18 mouse cellular contexts compared by ENCODE assay signal in the genomic region with DNA sequence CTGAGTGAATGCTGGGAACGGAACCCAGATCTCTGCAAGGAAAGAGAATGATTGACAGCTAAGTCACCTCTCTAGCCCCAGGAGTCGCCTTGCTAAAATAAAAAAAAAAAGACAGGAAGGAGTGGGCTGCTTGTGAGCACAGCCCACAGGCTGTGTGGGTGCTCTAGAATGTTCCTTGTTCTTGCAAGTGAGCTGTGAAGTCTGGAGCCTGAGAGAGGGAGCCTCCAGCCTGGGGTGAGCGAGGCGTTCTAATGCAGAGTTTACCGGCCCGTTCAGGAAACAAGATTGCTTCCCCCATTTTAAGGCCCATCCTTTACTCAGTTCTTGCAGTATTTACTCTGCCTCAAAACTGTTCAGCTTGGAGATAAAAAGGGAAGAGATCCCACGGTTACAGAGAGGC. TPM values are rescaled to one million over a fixed set of nuclear protein-coding genes. Genes with fewer than 3 reads are reported as not detected.
DNase-seq lines count a peak whose midpoint lies in the region; ATAC-seq lines count a peak whose summit lies in the region.
"Had no signal": no experiment of that assay in that cellular context is flagged by ENCODE, and none has a peak within 500 bp of the region (broad histone marks: within the 10 kb centered on the region; RNA-seq: fewer than 3 reads in every experiment).

No protein-coding gene starts in this region.

- 74% methylated on average over 7 of the region's 7 CpGs for WGBS in heart, embryonic 10.5 days
- WGBS in hindbrain, embryonic 10.5 days, result 81% methylated on average over 7 of the region's 7 CpGs

- no peaks in the 10 kb centered on the region for H3K27me3 ChIP-seq in heart, embryonic 10.5 days (ENCODE audit: insufficient read depth, poor library complexity, severe bottlenecking)
- H3K27me3 ChIP-seq in hindbrain, embryonic 10.5 days (ENCODE audit: insufficient read depth, poor library complexity, severe bottlenecking), result no peaks in the 10 kb centered on the region
- H3K27me3 ChIP-seq: CH12.LX; embryonic facial prominence, embryonic 12.5 days; forebrain, embryonic 15.5 days; heart, embryonic 13.5 days had no signal

- DNase-seq in heart, embryonic 10.5 days (ENCODE audit: low spot score), result peak; percentile 47
- no peak for DNase-seq in heart, postnatal 10 days
- peak; percentile 15 for DNase-seq in CD4-positive helper T cell, adult 2 months (ENCODE audit: low read depth, low spot score)
- DNase-seq in naive thymus-derived CD4-positive, alpha-beta T cell, adult 2 months (ENCODE audit: low read depth), result peak; percentile 12
- no peak for DNase-seq in hindbrain, embryonic 10.5 days (ENCODE audit: low spot score)
- no peak for DNase-seq in left cerebral cortex, adult 18-20 months (ENCODE audit: low spot score in 2 of 2)
- DNase-seq: adrenal gland, adult 2 months; adrenal gland, postnatal 25 days; cerebellum, adult 11 months; cerebellum, adult 8-10 months; cerebellum, postnatal 14 days; gastrocnemius, postnatal 10 days had no signal

- no peak overlapping the region for H3K27ac ChIP-seq in heart, embryonic 10.5 days
- no peak overlapping the region for H3K27ac ChIP-seq in hindbrain, embryonic 10.5 days
- H3K27ac ChIP-seq: embryonic facial prominence, embryonic 12.5 days; forebrain, embryonic 15.5 days; heart, embryonic 13.5 days; hindbrain, embryonic 14.5 days had no signal

- peak; percentile 25; the same call in 1 of the 2 replicates for ATAC-seq in common myeloid progenitor, adult 5-6 weeks (replicated peaks; ENCODE audit: low read depth, poor library complexity, severe bottlenecking)
- ATAC-seq: forebrain, embryonic 15.5 days had no signal

- H3K9me3 ChIP-seq in heart, embryonic 10.5 days, result no peaks in the 10 kb centered on the region
- H3K9me3 ChIP-seq in hindbrain, embryonic 10.5 days, result no peaks in the 10 kb centered on the region
- H3K9me3 ChIP-seq: embryonic facial prominence, embryonic 12.5 days; forebrain, embryonic 15.5 days; heart, embryonic 13.5 days had no signal

- H3K36me3 ChIP-seq in heart, embryonic 10.5 days, result no peaks in the 10 kb centered on the region
- no peaks in the 10 kb centered on the region for H3K36me3 ChIP-seq in hindbrain, embryonic 10.5 days
- H3K36me3 ChIP-seq: embryonic facial prominence, embryonic 12.5 days; forebrain, embryonic 15.5 days; heart, embryonic 13.5 days had no signal

- intact Hi-C loops in heart, postnatal 10 days (cut with DNase I), result no loop called here

- no peak overlapping the region for H3K4me3 ChIP-seq in heart, embryonic 10.5 days
- no peak overlapping the region for H3K4me3 ChIP-seq in hindbrain, embryonic 10.5 days
- H3K4me3 ChIP-seq: embryonic facial prominence, embryonic 12.5 days; forebrain, embryonic 15.5 days; heart, embryonic 13.5 days had no signal

- H3K4me1 ChIP-seq in heart, embryonic 10.5 days, result 0 out of 2 replicates have a peak, but pooled peaks cover 3% of the 10 kb centered on the region
- peaks cover 8% of the 10 kb centered on the region for H3K4me1 ChIP-seq in hindbrain, embryonic 10.5 days (replicated peaks)
- H3K4me1 ChIP-seq: embryonic facial prominence, embryonic 12.5 days; heart, embryonic 13.5 days had no signal

RNA-seq across cellular contexts. Expression of a gene that starts 28.4 kb away (rescaled TPM):
- 0.49 and 1.8 TPM in 2 replicates for polyA plus RNA-seq in heart, embryonic 10.5 days (2016; fragmentation: Nextera tagmentation; extraction: Ambion mirVana)
- 10 to 100 TPM; 23.5 to 25.8 TPM for total RNA-seq in heart, postnatal 10 days (2021)
- total RNA-seq in common myeloid progenitor, adult 5-6 weeks (2017), result 13.3 and 14.6 TPM in 2 replicates
- 0.27 and 0.44 TPM in 2 replicates for polyA plus RNA-seq in hindbrain, embryonic 10.5 days (2016; fragmentation: Nextera tagmentation; extraction: Ambion mirVana)
- 10 to 100 TPM in 1 of 2 experiments, 1 to 10 TPM in 1; 9.0 to 13.0 TPM for total RNA-seq in left cerebral cortex, adult 18-20 months (2021)

Comparison
In these comparisons a context has a peak if more than half of its experiments do, and no peak if none do; other contexts are left out.
1. DNase-seq: peak in heart, embryonic 10.5 days (single experiment), CD4-positive helper T cell, adult 2 months (single experiment) and naive thymus-derived CD4-positive, alpha-beta T cell, adult 2 months (single experiment); none in heart, postnatal 10 days (0 of 2), hindbrain, embryonic 10.5 days (single experiment) and left cerebral cortex, adult 18-20 months (0 of 2).